Mouse (Mus musculus) mature B cell (primary cell): Measurements from ENCODE around the gene Fbxo28.

Experiments
- in situ Hi-C: fragments of 300-500 bp; cut with MboI; formaldehyde crosslinking; loops from 2 replicates; pipeline ENCODE4 v1.14.3; 2019

Gene Fbxo28

DNA sequence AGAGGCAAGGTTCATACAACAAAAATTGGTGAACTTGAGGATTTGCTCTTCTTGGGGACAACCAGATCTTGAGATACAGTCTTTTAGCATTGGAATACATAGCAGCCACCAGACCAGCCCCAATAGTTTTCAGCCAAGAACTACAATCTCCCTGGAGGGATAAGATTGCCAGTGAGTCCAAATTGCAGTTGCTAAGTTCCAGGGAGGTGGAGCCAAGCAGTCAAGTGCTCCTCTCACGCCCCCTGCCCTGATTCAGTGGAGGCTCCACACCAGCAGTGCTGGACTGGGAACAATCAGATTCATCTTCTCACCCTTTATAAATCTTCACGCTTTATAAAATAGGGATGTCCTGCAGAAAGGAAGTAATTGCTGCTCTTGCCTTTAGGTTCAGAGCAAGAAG, 51.6 kb downstream of the Fbxo28 start:
- in situ Hi-C loops: no loop called here

GRCm38 (mm10) chr1:182288601-182289000, 52.8 kb downstream of the Fbxo28 start:
- in situ Hi-C loops: no loop called here

- in situ Hi-C loops: no loop called here
Measured at GRCm38 (mm10) chr1:182287781-182288180, 53.6 kb downstream of the Fbxo28 start.

DNA sequence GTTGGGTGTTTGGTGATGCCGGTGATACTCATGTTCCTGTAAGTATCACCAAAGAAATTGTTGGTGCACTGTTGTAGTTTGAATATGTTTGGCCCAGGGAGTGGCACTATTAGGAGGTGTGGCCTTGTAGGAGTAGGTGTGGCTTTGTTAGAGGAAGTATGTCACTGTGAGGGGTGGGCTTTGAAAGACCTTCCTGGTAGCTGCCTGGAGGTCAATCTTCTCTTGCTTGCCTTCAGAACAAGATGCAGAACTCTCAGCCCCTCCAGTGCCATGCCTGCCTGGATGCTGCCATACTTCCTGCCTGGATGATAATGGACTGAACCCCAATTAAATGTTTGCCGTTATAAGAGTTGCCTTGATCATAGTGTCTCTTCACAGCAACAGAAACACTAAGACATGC, 56.6 kb downstream of the Fbxo28 start:
- in situ Hi-C loops: no loop called here

GRCm38 (mm10) chr1:182283231-182283630, 58.2 kb downstream of the Fbxo28 start:
- in situ Hi-C loops: no loop called here

DNA sequence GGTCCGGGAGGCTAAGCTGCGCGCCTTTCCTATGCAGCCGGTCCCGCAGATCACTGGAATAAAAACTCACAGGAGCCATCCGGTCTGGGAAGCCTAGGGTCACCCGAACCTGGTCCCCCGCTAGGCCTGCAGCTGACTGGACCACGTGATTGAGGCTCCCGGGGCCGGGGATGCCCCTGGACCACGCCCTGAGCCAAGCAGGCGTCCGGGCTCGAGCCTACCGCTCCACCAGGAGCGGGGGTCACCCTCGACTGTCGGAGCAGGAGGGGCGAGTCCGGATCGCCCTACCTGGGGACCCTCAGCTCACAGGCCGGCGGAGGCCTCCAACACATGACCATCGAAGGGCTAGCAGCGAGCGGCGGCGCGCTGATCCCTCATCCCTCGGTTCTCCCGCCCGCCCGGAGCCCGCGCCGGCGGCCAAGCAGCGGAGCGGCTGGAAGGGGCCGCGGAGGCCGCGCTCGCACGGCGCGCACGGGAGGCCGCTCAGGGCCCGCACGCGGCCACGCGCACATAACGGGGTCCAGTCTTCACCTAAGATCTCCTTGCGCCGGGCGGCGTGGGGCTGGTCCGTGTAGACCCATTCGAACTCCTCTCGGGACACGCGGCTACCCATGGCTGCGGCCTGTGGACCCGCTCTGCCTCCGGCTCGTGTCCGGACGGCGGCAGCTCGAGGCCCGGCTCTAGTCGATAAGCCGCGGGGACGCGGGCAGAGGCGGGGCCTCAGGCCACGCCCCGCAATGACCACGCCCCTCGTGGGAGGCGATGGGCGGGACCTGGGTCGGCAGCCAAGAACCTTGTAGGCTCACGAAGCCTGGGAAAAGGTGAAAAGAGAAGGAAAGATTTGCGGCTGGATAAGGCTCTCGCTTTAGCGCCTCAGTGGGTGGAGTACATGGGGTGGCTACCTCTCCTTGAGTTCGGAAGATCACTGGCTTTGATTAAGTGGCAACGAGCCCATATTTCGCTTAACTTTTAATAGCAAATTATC, 59.0 kb downstream of the Fbxo28 start, which contains the start of gene Degs1:
Gene Degs1 (minus strand): TSS at position 714 of the 985 bp plus-strand sequence.
- in situ Hi-C loops: no loop called here

DNA sequence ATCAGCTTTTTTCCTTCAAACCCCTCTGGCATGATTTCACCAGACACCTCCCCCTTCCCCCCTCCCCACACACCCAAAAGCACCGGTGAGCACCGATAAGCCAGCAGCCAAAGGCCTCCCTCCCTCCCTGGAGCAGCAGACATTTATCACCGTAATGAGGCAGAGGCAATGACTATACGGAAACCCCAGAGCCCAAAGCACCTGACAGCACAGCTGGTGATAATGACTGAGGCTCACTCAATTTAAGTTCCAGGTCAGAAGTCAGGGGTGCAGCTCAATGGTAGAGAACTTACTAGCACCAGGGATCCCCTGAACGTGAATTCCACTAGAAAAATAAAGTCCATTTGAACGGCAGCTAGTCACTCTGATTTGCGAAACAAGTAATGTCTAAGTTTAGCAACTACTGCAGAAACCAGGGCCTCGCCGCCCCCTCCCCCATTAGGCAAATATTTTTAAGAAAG, 60.1 kb downstream of the Fbxo28 start:
- in situ Hi-C loops: no loop called here

GRCm38 (mm10) chr1:182280577-182280976, 60.9 kb downstream of the Fbxo28 start:
- in situ Hi-C loops: no loop called here

DNA sequence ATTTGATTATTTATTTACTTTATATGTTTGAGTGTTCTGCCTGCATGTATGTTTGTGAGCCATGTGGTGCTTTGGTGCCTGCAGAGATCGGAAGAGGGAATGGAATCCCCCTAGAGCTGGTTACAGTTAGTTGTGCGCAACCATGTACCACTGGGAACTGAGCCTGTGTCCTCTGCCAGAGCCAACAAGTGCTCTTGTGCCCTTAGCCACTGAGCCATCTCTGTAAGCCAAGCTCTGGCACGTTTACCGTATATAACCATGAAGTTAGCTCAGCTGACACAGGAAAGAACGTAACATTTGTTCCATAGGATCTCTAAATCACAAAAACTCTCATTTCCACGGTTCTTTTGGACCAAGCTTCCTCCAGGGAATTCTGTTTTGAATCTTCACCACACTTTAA, 61.4 kb downstream of the Fbxo28 start:
- in situ Hi-C loops: no loop called here

DNA sequence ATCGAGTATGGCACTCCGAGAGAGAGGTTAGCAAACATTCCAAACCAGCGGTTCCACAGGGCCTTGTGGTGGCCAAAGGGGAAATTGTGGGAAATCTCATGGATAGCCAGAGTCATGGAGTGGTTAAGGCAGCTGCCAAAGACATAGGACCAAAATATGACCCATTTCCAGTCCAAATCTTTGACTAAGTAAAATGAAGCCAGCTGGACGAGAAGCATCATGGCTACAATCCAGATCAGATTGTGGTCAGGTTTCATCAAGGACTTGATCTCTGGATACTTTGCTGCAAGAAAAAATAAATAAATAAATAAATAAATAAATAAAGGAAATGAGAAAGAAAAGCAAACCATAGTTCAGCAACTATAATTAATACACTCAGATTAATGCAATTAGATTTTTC, 62.0 kb downstream of the Fbxo28 start:
- in situ Hi-C loops: no loop called here

GRCm38 (mm10) chr1:182275109-182275508, 66.3 kb downstream of the Fbxo28 start:
- in situ Hi-C loops: no loop called here

GRCm38 (mm10) chr1:182271632-182272031, 69.8 kb downstream of the Fbxo28 start:
- in situ Hi-C loops: no loop called here

GRCm38 (mm10) chr1:182271130-182271529, 70.3 kb downstream of the Fbxo28 start:
- in situ Hi-C loops: no loop called here

DNA sequence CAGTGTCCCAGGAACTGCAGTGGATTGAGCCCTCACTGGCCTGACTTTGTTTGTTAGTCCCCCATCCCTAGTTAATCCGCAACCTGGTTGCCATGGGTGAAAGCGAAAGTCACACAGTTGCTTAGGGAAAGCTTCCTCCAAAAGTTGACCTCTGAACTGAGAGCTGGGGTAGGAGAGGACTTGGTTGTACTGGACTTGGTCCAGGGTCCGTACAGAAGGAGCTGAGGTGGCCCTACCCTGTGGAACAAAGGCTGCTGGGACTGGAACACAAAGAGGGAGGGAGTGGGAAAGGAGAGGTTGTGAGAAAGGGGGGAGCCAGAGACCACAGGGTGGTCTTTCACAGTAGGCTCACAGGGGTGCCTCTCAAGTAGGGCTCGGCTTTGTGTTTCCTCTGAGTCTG, 73.1 kb downstream of the Fbxo28 start:
- in situ Hi-C loops: no loop called here

DNA sequence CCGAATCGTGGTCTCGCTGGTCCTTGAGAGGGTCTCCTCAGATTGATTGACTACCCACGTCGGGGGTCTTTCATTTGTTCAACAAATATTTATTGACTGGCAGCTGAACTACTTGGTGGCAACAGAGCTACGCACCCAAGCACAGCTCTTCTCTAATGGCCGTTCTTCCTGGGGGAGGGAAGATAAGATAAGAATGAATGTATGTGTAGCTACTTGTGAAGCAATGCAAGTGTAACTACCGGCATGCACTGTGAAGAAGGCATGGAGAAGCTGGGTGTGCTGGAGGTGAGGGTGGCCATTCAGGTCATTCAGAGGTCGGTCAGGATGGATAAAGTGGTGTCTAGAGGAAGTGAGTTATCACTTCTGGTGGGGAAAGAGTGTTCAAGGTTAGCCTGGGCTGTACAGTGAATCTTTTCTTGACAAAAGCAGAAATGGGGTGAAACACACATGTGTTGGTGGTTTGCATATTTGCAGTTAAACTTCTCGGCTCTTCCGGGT, 75.4 kb downstream of the Fbxo28 start:
- in situ Hi-C loops: no loop called here
